Mouse (Mus musculus): ENCODE data around the gene 2010111I01Rik.

- TF ChIP-seq CTCF (IDR thresholded peaks at IDR 0.05; ENCODE audit: low read depth) (no peak), EP300 (IDR thresholded peaks at IDR 0.05; ENCODE audit: low read depth) (no peak)
Measured at GRCm38 (mm10) chr13:63087865-63088683, 123.4 kb downstream of the 2010111I01Rik start.

Data from heart, postnatal 0 days (tissue).